Mouse (Mus musculus) CD4-positive, CD25-positive, alpha-beta regulatory T cell, adult 2 months (primary cell): ENCODE data around the gene Tmem63c.
A peak's percentile ranks its signal among the peaks of the same experiment; 100 is the strongest.

Experiments used
- DNase-seq: peaks from one replicate; pipeline ENCODE4 v3.0.0-alpha.2; 2012; ENCODE audit warnings: low read depth, low spot score

Gene Tmem63c

GRCm38 (mm10) chr12:87130224-87130623, 109.1 kb downstream of the Tmem63c start:
- DNase-seq: peak; percentile 63

GRCm38 (mm10) chr12:87131181-87131580, 110.0 kb downstream of the Tmem63c start:
- no peak for DNase-seq

- peak; percentile 50 for DNase-seq
Measured at GRCm38 (mm10) chr12:87131619-87132018, 110.5 kb downstream of the Tmem63c start.

- no peak for DNase-seq
Measured at GRCm38 (mm10) chr12:87132210-87132609, 111.1 kb downstream of the Tmem63c start.

- DNase-seq: no peak
Measured at GRCm38 (mm10) chr12:87132784-87133183, 111.6 kb downstream of the Tmem63c start.

- DNase-seq: no peak
Measured at GRCm38 (mm10) chr12:87137439-87138341, 116.5 kb downstream of the Tmem63c start.

- no peak for DNase-seq
Measured at GRCm38 (mm10) chr12:87138342-87138701, 117.2 kb downstream of the Tmem63c start.

- no peak for DNase-seq
Measured at GRCm38 (mm10) chr12:87138768-87139167, 117.6 kb downstream of the Tmem63c start.
